Mouse (Mus musculus): ENCODE data around the gene Gxylt1. TPM values are rescaled to one million over a fixed set of nuclear protein-coding genes. Genes with fewer than 3 reads are reported as not detected.
A peak's percentile ranks its signal among the peaks of the same experiment; 100 is the strongest.

Gene Gxylt1
- polyA plus RNA-seq, 1 experiment from 2014 or later: 7.0 TPM

GRCm38 (mm10) chr15:93275623-93276022 is 644 bp upstream of the Gxylt1 start:
- ATAC-seq (ENCODE audit: extremely low read depth, insufficient number of reproducible peaks, low FRiP score, low TSS enrichment): no peak
- Histone ChIP-seq H3K4me2 (peak overlapping the region; percentile 99), H3K9ac (peak overlapping the region; percentile 76), H3K9me3 (no peaks in the 10 kb centered on the region), H3K27me3 (replicated peaks) (no peaks in the 10 kb centered on the region), H3K36me3 (peaks cover 12% of the 10 kb centered on the region), H3K4me3 (peak overlapping the region; percentile 82), H3K27ac (replicated peaks) (peak overlapping the region; percentile 82), H3K4me1 (peaks cover 36% of the 10 kb centered on the region)
- WGBS: under 1% methylated on average over 21 of the region's 21 CpGs

GRCm38 (mm10) chr15:93273788-93274678 is 946 bp downstream of the Gxylt1 start:
- no peak for ATAC-seq (ENCODE audit: extremely low read depth, insufficient number of reproducible peaks, low FRiP score, low TSS enrichment)
- Histone ChIP-seq H3K9ac (peak overlapping the region; percentile 93), H3K27me3 (replicated peaks) (no peaks in the 10 kb centered on the region), H3K27ac (replicated peaks) (peak overlapping the region; percentile 88), H3K4me2 (peak overlapping the region; percentile 86), H3K36me3 (peaks cover 9% of the 10 kb centered on the region), H3K9me3 (no peaks in the 10 kb centered on the region), H3K4me1 (peaks cover 39% of the 10 kb centered on the region), H3K4me3 (peak overlapping the region; percentile 82)
- 42% methylated on average over 19 of the region's 19 CpGs for WGBS

- no peak for ATAC-seq (ENCODE audit: extremely low read depth, insufficient number of reproducible peaks, low FRiP score, low TSS enrichment)
- peaks cover 8% of the 10 kb centered on the region for H3K36me3 ChIP-seq
- no peak overlapping the region for H3K27ac ChIP-seq (replicated peaks)
- no peak overlapping the region for H3K4me3 ChIP-seq
- peaks cover 39% of the 10 kb centered on the region for H3K4me1 ChIP-seq
- peak overlapping the region; percentile 86 for H3K4me2 ChIP-seq
- no peaks in the 10 kb centered on the region for H3K9me3 ChIP-seq
- WGBS: 64% methylated on average over 9 of the region's 9 CpGs
- no peaks in the 10 kb centered on the region for H3K27me3 ChIP-seq (replicated peaks)
- peak overlapping the region; percentile 29; the same call in 1 of the 2 replicates for H3K9ac ChIP-seq
Observed at GRCm38 (mm10) chr15:93272948-93273347, 2.0 kb downstream of the Gxylt1 start.

DNA sequence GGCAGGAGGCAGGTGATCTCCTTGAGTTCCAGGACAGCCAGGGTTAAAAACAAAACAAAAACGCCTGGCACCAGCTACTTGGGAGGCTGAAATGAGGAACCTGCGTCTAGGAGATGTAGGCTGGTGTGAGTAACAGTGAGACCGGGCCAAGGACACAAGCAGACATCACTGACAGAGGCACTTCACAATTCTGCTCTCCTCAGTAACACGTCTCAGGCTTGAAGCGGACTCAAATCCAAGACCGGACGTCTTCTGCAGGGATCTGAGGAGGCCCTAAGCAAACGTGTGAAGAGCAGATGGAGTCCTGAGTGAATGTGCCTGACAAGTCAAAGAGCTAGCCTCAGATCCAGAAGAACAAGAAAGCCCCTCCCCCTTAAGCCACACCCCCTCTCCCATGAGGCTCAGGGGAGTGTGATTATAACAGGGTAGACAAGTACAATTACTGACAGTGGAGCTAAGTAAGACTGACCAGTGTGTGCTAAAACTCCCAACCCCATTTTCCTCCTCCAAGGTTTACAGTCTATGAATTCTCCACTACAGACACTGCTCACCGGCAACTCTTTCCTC is 4.6 kb downstream of the Gxylt1 start:
- Histone ChIP-seq H3K27me3 (replicated peaks) (no peaks in the 10 kb centered on the region), H3K4me3 (no peak overlapping the region), H3K36me3 (peaks cover 8% of the 10 kb centered on the region), H3K4me2 (no peak overlapping the region), H3K4me1 (peaks cover 35% of the 10 kb centered on the region), H3K9ac (no peak overlapping the region), H3K27ac (replicated peaks) (no peak overlapping the region), H3K9me3 (no peaks in the 10 kb centered on the region)
- 73% methylated on average over 9 of the region's 9 CpGs for WGBS
- ATAC-seq (ENCODE audit: extremely low read depth, insufficient number of reproducible peaks, low FRiP score, low TSS enrichment): no peak

GRCm38 (mm10) chr15:93269572-93269971 is 5.4 kb downstream of the Gxylt1 start:
- WGBS: 91% methylated on average over 7 of the region's 7 CpGs
- H3K27me3 ChIP-seq (replicated peaks): no peaks in the 10 kb centered on the region
- H3K4me1 ChIP-seq: peaks cover 35% of the 10 kb centered on the region
- no peak overlapping the region for H3K27ac ChIP-seq (replicated peaks)
- H3K4me3 ChIP-seq: no peak overlapping the region
- no peaks in the 10 kb centered on the region for H3K9me3 ChIP-seq
- no peak for ATAC-seq (ENCODE audit: extremely low read depth, insufficient number of reproducible peaks, low FRiP score, low TSS enrichment)
- H3K9ac ChIP-seq: no peak overlapping the region
- peaks cover 8% of the 10 kb centered on the region for H3K36me3 ChIP-seq
- H3K4me2 ChIP-seq: no peak overlapping the region

GRCm38 (mm10) chr15:93268001-93268400 is 7.0 kb downstream of the Gxylt1 start:
- Histone ChIP-seq H3K4me2 (no peak overlapping the region), H3K9me3 (no peaks in the 10 kb centered on the region), H3K4me1 (peaks cover 29% of the 10 kb centered on the region), H3K27me3 (replicated peaks) (no peaks in the 10 kb centered on the region), H3K9ac (no peak overlapping the region), H3K27ac (replicated peaks) (no peak overlapping the region), H3K36me3 (peaks cover 8% of the 10 kb centered on the region), H3K4me3 (no peak overlapping the region)
- 94% methylated on average over 1 of the region's 1 CpGs for WGBS
- ATAC-seq (ENCODE audit: extremely low read depth, insufficient number of reproducible peaks, low FRiP score, low TSS enrichment): no peak

DNA sequence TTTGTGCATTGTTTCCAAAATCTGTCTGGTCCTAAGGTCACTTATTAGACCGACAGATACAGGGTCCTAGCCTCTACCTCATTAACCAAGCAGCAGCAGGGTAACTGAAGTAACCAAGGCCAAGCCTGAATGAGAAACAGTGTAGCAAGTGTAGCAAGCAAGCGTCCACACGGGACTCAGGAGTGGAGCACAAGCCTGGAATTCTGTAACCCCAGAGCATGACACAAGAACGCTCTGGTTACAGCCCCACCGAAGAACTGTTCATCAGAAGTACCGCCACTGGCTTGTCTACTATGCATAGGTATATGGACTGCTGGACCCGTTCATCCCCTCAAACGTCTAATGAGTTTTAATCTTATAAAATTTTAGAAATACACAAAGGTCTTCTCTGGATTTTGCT is 7.5 kb downstream of the Gxylt1 start:
- Histone ChIP-seq H3K9ac (no peak overlapping the region), H3K4me2 (no peak overlapping the region), H3K9me3 (no peaks in the 10 kb centered on the region), H3K4me3 (no peak overlapping the region), H3K36me3 (peaks cover 8% of the 10 kb centered on the region), H3K4me1 (peaks cover 25% of the 10 kb centered on the region), H3K27me3 (replicated peaks) (no peaks in the 10 kb centered on the region), H3K27ac (replicated peaks) (no peak overlapping the region)
- ATAC-seq (ENCODE audit: extremely low read depth, insufficient number of reproducible peaks, low FRiP score, low TSS enrichment): no peak
- 79% methylated on average over 8 of the region's 8 CpGs for WGBS

DNA sequence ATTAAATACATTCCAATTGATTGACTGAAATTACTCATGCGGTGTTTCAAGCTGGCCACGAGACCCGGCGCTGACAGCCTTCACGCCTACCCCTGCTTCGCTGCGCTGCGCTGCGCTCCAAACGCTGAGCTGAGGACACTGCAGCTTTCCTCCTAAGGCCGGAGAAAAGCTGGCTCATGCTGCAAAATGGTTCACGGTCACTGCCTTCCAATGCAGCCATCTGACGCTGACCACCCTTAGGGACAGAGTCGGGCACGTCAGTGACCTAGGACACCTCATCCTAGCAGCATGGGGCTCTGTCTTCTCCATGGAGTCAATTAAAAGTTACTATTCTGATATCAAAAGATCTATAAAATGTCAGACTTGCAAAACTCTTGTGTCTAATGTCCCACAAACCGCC is 8.6 kb downstream of the Gxylt1 start:
- Histone ChIP-seq H3K9ac (0 out of 2 replicates have a peak overlapping the region, but pooled peaks have one; percentile 24), H3K27ac (replicated peaks) (no peak overlapping the region), H3K4me1 (peaks cover 24% of the 10 kb centered on the region), H3K9me3 (no peaks in the 10 kb centered on the region), H3K4me2 (no peak overlapping the region), H3K36me3 (peaks cover 10% of the 10 kb centered on the region), H3K27me3 (replicated peaks) (no peaks in the 10 kb centered on the region), H3K4me3 (no peak overlapping the region)
- no peak for ATAC-seq (ENCODE audit: extremely low read depth, insufficient number of reproducible peaks, low FRiP score, low TSS enrichment)
- 76% methylated on average over 16 of the region's 16 CpGs for WGBS

GRCm38 (mm10) chr15:93265728-93266127 is 9.3 kb downstream of the Gxylt1 start:
- H3K36me3 ChIP-seq: peaks cover 16% of the 10 kb centered on the region
- H3K9me3 ChIP-seq: no peaks in the 10 kb centered on the region
- no peak overlapping the region for H3K4me3 ChIP-seq
- ATAC-seq (ENCODE audit: extremely low read depth, insufficient number of reproducible peaks, low FRiP score, low TSS enrichment): no peak
- no peak overlapping the region for H3K27ac ChIP-seq (replicated peaks)
- H3K9ac ChIP-seq: no peak overlapping the region
- 51% methylated on average over 2 of the region's 2 CpGs for WGBS
- no peak overlapping the region for H3K4me2 ChIP-seq
- H3K27me3 ChIP-seq (replicated peaks): no peaks in the 10 kb centered on the region
- peaks cover 24% of the 10 kb centered on the region for H3K4me1 ChIP-seq

DNA sequence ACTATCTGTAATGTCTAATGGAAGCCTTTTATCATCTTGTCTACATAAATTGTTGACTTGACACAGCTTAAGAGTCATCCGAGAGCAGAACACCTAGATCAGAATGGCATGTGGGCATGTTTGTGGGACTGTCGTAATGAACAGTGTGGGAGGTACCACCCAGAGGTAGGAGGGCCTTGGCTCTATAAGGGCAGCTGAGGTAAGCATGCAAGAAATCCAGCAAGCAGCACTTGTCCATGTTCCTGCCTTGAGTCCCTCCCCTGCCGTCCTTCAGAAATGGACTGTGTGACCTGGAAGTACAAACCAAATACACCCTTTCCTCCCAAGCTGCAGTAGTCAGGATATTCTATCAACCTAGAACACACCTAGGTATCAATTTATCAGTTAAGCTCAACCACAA is 9.7 kb downstream of the Gxylt1 start:
- no peak overlapping the region for H3K4me2 ChIP-seq
- 62% methylated on average over 3 of the region's 3 CpGs for WGBS
- peaks cover 15% of the 10 kb centered on the region for H3K36me3 ChIP-seq
- no peaks in the 10 kb centered on the region for H3K27me3 ChIP-seq (replicated peaks)
- no peak for ATAC-seq (ENCODE audit: extremely low read depth, insufficient number of reproducible peaks, low FRiP score, low TSS enrichment)
- H3K4me1 ChIP-seq: peaks cover 20% of the 10 kb centered on the region
- no peak overlapping the region for H3K9ac ChIP-seq
- H3K27ac ChIP-seq (replicated peaks): no peak overlapping the region
- H3K9me3 ChIP-seq: no peaks in the 10 kb centered on the region
- no peak overlapping the region for H3K4me3 ChIP-seq

GRCm38 (mm10) chr15:93264221-93264620 is 10.8 kb downstream of the Gxylt1 start:
- Histone ChIP-seq H3K4me3 (no peak overlapping the region), H3K4me2 (no peak overlapping the region), H3K36me3 (peaks cover 8% of the 10 kb centered on the region), H3K27ac (replicated peaks) (no peak overlapping the region), H3K27me3 (replicated peaks) (no peaks in the 10 kb centered on the region), H3K4me1 (peaks cover 20% of the 10 kb centered on the region), H3K9ac (no peak overlapping the region), H3K9me3 (no peaks in the 10 kb centered on the region)
- ATAC-seq (ENCODE audit: extremely low read depth, insufficient number of reproducible peaks, low FRiP score, low TSS enrichment): no peak
- WGBS: 74% methylated on average over 3 of the region's 3 CpGs

All from heart, embryonic 13.5 days (tissue).